Mouse (Mus musculus): ENCODE results near the gene Gtf3c5.

The Gtf3c5 gene

DNA sequence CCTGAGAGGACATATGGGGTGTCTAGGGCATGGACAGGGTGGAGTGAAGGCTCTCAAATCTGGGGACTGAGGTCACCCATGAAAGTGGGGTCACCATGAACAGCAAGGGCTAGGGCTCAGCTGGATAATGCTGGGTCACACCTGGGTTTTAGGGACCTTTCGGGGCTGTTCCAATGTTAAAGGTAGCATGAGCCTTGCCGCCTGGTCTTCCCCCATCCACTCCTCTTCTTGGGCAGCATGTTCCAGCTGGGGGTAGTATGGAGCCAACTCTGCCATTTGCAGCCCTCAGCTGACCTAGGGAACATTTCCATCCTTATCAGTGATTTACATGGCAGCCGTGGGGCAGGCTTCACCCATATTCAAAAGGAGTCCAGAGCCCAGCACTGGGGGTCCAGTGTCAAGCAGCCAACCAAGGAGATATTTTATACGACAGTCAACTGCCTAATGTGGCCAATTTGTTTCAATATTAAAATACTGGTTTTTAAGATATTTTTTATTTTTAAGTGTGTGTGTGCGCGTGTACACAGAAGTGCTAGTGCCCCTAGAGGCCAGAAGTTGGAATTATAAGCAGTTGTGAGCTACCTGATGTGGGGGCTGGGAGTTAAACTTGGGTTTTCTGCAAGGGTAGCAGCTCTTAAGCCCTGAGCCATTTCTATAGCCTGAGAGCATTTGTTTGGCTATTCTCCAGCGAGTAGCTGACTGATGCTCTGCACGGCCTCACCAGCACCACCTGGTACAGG, 23.2 kb upstream of the Gtf3c5 start:
- DNase-seq, result no peak

DNA sequence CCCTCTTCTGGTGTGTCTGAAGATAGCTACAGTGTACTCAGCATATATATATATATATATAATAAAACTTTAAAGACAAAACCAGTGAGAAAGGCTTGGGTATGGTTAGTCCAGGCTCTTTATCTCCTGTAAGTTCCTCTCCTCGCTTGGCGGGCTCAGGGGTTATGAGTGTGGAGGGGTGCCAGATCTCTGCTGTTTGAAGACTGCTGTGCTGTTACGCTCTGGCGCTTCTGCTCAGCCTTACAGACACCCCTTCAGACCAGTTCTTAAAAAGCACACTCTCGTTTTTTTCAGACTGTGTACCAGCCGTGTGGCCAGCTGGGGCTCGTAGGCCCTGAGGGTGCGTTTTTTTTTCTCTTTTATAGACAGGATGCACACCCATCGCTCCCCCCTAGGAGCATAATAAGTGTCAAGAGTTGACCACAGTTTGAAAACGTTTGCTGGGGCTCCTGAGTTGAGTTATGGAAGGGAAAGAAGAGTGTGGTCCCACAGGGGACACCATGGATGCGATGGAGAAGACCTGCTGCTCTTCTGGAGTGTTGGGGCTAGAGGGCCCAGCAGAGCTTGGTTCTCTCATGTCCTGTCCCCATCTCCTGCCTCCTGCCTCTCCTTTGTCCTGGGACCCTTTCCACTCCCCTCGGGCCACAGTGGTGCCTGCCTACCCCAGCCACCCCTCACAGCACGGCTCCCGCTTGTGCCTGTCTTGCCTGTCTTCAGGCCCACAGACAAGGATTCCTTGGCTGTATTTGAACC, 22.4 kb upstream of the Gtf3c5 start:
- DNase-seq, result no peak

DNA sequence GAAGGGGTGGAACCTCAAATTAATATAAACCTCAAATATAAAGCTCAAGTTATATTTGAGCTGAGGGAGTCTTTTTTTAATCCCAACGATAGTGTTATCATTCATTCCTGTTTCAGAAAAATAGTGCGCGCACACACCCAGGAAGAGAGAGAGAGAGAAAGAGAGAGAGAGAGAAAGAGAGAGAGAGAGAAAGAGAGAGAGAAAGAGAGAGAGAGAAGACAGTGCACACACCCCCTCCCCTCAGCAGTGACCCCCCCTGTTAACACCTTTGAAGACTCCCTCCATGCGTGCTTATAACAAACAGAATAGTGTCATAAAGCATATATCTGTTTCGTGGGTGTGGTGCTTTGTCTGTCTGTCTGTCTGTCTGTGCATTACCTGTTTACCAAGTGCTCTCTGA, 20.0 kb upstream of the Gtf3c5 start:
- DNase-seq, result no peak

DNA sequence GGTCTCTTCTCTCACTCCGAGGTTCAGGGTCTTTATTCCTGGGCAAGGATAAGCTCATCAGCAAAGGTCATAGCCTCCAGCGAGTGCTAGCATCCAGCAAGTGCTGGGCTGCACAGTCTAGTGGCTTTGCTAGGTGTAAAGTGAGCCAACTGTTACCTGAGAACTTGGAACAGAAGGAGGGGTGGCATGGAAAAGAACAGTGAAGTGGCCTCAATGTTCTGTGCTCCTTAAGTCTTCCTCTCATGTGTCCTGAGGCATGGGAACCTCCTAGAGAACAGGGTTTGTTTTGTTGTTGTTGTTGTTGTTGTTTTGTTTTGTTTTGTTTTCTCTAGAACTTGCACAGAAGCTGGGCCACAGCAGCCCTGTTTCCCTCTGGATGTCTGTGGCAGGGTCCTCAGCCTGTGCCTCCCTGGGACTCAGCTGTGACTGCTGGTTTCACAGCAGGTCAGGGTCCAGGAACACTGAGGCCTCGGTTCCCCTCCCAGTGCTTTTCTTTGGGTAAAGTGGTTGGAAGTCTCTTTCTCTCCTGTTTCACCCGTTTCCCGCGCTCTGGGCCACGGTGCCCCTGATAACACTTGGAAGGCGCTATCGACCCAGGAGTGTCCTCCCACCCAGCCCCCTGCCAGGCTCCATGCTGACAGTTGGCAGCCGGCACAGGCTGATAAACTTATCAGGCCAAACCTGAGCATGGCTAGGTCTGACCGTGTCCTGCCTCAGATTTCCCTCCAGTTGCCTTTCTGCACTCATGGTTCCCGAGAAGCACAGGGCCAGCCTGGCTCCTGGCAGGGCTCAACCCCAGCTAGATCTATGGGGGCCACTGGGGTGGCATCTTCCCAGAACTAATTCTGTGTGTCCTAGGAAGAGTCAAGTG, 18.4 kb upstream of the Gtf3c5 start:
- DNase-seq, result no peak

DNA sequence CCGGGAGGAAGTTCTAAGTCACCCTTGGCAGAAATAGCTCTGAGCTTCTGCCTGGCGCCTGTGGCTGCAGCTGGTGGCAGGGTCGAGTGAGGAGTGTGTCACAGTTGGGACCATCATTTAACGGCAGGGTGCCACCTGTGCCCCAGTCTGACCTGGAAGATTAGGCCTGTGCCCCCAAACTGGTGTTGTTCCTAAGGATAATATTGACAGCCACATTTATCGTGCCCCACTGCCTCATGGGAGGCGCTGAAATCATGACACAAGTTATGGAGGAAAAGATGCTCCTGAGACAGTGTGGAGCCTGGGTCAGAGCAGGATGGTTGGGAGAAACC, 16.0 kb upstream of the Gtf3c5 start:
- no peak for DNase-seq

DNA sequence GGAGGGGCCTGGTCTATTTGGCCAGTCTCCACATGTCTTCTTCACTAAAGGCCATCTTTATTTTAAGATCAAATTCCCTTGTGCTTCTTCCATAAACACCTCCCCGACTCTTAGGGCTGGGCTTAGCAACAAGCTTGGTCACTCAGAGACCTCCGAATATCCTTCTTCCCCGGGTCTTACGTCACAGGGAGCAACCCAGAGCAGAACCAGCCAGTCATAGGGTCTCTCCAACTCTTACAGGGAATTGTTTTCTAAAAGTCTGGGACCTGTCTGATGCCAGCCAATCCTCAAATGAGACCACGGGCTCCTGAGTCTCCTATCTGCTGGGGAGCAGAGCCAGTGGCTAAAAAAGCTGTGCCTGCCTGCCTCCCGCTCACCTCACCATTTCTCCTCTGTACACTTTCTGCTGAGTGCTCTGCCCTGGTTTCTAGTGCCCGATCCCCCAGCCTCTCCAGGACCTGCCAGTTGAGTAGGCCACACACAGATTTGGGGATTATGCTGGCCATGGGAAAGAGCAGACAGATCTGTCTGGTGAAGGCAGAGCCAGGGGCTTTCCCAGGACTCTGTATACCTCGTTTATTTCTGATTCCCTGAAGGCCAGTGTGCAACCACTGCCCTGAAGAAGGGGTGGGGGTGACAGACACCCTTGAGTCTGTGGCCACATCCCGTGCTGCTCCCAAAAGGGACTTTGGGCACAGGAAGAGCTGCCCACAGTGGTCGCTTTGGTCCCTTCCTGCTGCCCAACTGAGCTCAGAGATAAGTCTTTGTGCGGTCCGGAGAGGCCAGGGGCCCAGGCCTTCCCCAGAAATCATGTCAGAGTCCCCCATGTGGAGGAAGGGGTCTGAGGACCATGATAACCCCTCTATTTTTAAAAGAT, 15.4 kb upstream of the Gtf3c5 start:
- no peak for DNase-seq

DNA sequence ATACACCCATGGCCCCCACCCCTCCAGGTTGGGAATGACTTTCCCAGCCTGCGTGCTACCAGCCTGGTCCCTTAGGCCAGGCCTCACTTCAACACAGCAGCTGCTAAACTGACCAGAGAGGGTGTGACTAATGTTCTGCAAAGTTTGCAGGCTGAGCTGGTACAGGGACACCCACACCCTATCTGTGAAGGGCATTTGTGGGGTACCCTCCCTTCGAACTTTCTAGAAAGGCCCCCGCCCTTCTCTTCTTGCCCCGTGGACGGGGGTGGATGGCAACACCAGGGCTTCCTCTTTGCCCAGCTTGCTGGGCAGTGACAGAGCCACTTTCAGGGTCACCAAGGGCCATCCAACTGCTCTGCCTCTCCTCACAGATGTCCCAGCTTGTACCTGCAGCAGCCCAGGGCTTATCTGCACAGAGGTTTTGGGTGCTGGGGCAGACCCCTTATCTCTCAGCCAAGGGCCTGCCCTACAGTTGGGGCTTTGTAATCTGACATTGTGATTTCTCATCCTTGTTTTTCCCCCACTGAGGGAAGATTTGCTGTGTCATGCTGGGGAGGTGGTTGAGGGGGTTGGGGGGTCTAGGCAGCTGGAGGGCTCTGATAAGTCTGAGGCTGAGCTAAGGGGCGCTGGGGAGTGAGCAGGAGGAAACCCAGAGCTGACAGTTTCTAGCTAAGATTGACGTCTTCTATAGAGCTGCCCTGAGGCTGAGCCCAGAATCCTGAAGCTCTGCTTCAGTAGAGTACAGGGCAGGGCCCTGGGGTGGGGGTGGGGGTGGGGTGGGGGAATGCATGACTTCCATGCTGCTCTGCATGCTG, 14.4 kb upstream of the Gtf3c5 start:
- DNase-seq, result no peak

DNA sequence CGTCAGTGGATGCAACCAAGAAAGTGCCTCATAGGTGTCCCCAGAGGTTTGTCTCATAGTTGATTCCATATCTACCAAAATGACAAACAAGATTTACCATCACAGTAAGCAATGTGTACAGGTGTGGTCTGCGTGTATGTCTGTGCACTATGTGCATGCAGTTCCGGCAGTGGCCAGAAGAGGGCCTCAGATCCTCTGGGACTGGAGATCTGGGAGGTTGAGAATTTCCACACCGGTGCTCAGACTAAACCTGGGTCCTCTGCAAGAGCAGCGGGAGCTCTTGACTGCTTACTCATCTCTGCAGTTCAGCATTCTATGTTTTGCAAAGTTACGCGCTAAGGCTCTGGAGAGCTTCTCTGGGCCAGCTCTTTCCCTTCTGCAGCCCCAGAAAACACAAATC, 13.4 kb upstream of the Gtf3c5 start:
- no peak for DNase-seq

DNA sequence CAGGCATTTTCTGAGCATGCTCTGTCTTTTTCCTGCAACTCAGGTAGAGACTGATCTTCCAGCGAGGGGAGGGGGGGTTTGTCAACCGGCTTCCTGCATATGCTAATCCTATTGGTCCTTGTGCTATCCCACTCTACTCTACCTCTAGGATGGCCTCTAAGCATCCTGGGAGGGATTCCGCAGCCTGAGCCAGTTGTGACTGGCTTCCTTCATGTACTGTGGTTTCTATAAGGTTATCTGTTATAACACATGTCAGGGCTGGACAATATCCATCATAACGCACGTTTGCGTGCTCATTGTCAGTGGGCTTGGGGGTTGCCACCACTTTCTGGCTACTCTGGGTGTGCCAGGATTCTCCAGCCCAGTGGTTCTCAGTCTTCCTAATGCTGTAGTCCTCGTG, 12.5 kb upstream of the Gtf3c5 start:
- no peak for DNase-seq

DNA sequence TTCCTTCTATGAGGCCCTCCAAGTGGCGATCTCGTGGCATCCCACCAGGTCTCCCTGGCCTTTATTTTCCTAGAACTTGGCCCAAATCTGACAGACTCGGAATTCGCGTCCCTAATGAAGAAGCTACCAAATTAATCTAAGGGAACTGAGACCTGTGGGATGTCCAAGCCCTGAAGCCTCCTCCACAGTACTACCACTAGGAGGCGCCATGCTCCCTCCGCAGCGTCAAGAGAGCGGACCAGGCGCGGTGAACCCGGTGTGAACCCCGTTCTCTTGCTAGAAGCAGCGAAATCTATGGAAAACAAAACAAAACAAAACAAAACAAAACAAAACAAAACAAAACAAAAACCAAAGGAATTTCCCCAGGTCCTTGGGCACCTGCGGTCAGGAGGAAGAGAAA, 9.3 kb upstream of the Gtf3c5 start:
- DNase-seq, result peak; percentile 64 to 74

DNA sequence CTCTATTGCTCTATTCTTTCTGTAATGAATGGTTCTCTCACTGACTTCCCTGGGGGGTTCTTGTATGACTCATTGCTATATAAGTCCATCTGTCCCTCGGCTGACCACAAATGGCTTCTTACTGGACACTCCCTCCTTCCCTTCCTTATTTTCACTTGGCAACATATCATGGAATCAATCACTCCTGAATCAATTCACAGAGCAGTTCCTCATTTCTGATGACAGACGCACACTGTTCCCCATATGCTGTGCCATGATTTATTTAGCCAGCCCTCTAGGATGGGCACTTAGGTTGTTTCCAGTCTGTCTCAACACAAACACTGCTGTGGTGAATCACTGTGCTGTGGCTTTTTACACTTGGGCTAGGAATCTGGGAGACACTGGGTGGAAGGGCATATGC, 7.9 kb upstream of the Gtf3c5 start:
- no peak for DNase-seq

DNA sequence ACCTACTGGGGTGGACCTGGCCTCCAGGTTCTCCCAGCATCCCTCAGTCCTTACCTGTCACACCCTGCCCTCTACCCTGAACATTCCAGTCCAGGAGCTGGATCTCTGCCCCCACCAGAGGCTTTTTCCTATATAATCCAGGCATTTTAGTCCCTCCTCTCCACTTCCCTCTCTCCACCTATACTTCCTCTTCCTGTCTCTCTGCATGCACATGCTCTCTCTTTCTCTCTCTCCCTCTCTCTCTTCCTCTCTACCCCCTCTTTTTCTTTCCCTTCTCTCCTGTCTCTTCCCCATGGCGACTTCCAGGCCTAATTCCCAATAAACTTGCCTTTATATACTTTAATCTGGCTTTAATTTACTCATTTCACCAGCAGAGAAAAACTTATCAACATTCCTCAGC, 5.0 kb upstream of the Gtf3c5 start:
- DNase-seq, result no peak

DNA sequence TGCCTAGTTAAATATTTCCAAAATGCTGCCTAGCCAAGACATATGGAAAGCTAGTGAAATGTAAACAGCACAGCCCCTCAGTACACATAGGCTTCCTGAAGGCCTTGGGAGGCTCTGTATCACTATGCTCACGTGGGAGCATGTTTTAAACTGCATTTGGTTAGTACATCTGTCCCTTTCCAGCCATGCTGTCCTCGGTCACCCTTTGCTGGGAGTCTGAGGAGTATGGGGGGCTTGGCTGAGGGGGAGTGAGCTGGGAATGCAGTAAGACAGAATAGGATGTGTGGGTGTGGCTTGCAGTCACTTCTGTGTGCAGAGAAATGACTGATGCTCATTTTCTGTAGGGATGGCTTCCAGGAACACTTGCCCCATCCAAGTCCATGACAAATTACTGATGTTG, 2.2 kb upstream of the Gtf3c5 start:
- no peak for DNase-seq

DNA sequence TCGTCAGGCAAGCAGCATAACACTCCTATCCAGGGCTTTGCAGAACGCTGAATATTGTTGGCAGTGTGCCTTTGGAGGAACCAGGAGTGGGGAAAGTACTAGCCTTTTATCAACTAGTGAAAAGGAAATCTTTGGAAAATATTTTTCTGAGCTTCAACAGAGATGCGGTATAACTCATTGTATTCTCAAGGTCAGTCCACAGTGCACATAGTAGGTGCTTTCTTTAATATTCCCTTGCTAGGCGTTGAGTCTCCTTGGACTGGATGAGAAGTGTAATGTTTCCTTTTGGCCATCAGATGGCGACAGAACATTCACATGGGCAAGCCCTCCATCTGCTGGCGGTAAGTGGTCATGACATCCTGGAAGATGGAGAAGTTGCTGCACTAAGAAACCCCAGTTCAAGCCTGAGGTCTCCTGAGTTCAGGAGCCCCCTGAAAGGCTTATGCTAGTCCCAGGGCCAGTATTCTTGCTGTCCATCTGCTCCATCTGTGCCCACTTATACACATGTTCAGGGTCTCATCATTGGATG, 1.6 kb upstream of the Gtf3c5 start:
- DNase-seq, result peak; percentile 78 to 85

DNA sequence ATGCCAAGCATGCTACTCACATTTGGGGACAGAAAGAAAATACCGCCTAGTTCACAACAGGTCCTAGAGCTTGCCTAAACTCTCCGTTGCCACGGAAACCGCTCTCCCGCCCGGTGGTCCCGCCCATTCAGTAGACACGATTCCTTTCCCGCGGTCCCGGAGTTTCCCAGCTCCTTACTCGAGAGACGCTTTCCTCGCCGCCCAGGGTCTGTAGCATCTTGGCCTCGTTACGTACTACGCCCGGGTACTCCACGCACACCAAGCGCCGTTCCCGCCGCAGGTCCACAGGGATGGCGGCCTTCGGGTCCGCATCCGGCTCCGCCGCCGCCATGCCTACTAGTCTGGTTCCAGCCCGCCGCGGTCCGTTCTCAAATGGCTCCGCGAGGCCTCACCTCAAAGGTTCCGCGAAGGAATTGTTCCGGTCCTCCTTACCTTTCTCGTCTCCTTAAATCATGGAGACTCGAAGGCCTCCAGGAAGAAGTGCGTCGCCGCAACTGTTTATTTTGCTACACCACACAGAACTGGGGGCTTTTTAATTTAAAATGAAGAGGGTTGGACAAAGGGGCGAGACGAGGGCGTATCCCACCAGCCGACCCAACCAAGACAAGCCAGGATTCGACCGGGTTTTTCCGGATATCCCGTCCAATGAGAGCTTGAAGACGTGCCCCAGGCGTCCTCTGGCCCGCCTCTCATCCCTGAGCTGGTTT, 751 bp downstream of the Gtf3c5 start:
- DNase-seq, result peak; percentile 85 to 91

DNA sequence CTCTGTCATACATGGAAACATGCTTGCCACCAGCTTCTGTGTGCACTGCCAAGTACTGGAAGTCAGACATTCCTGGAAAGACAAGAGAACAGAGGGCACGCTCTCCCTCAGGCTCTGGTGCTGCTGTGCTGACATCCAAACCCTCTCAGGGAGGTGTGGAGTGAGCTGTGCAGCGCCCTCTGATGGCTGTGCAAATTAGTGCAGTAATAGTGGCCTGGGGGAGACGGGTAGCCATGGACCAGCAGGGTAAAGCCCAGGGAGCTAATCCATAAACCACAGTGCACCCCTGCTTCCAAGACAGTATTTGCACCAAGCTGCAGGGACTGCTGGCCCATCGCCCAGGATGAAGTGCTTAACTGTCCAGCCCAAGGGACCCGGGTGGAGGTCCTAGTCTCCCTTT, 5.5 kb downstream of the Gtf3c5 start:
- peak in 1 of 2 experiments; percentile 30 for DNase-seq

DNA sequence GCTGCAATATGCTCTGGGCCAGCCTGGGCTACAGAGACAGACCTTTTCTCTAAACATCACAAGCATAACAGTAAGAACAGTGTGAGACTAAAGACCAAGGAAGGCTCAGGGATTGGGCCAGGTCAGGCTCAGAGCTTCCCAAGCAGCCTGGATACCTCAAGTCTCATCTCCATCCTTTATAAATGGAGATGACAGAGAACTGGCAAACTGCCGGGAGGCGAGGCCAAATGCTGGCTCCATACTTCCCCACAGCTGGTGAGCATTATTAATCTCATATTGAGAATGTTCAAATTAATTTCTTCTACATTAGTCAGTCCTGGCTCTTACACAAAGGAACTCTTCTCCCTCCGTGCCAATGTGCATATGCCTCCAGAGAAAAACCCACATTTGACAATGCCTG, 6.7 kb downstream of the Gtf3c5 start:
- no peak for DNase-seq

DNA sequence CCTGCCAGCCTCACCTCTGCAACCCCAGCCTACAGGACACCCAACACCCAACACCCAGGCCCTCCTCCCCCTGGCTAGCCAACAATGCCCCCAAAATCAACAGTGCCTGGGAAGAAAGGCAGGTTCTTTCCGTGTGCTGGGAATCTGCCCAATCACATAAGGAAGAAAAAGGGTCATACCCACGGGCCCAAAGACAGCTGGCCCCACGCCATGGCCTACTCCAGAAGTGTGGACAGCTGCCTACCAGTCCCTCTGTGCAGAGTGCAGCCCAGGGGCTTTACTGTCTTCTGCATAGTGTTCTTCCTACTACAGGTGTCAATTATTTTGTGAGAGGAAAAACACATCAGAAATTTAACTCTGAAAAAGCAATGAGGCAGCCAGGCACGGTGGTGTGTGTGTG, 8.2 kb downstream of the Gtf3c5 start:
- no peak for DNase-seq

DNA sequence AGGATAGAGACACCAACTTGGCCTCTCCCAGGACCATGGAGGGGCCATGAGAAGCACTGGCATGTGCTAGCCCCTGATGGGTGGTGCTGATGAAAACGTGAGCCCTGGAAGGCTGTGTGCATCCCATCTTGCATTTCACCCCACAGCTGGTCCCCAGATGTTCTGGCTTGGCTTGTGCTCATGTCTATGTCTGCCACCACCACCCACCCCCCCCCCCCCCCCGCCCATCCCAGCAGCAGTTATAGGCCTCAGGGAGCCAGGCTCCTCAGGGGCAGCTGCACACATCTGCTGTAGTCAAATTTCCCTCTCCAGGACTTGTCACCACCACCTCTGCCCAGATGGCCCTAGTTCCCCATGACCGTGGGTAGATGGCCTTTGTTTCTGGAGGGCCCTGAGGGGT, 13.6 kb downstream of the Gtf3c5 start:
- DNase-seq, result no peak

DNA sequence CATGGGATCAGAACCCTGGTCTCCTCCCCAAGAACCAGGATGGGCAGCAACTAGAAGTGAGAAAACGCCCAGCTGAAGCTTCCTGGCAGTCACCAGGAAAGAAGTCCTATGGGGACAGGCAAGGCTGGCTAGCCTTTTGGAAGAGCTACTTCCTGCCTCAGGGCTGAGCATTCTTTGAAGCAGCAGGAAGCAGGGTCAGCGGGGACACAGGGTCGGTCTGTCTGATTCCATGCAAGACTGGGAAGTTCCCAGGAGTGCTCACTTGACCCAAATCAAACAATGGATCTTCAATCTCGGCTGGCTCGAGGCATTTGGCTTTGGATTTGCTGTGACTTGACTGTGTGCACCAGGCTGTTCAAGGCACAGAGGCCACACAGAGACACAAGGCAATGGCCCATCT, 17.0 kb downstream of the Gtf3c5 start:
- DNase-seq, result no peak

DNA sequence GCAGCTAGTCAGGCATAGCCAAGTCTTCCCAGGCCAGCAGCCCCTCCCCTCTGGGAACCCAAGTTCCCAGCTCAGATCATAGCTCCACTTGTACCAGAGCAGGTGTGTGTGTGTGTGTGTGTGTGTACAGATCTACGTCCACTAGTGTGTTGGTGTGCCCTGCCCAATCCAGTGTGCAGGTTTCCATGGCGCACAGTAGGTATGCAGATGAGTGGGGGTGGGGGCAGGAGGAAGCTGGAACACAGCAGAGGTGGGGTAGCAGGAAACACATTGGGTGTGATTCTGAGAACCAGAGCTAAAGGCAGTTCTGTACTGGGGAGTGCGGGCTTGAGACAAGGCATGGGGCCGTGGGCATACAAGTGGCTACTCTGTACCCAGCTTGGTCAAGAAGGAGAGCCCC, 19.2 kb downstream of the Gtf3c5 start:
- DNase-seq, result no peak

Measured in cerebellum, adult 18-20 months (tissue).